8 mouse cellular contexts compared by ENCODE assay signal in the genomic region with DNA sequence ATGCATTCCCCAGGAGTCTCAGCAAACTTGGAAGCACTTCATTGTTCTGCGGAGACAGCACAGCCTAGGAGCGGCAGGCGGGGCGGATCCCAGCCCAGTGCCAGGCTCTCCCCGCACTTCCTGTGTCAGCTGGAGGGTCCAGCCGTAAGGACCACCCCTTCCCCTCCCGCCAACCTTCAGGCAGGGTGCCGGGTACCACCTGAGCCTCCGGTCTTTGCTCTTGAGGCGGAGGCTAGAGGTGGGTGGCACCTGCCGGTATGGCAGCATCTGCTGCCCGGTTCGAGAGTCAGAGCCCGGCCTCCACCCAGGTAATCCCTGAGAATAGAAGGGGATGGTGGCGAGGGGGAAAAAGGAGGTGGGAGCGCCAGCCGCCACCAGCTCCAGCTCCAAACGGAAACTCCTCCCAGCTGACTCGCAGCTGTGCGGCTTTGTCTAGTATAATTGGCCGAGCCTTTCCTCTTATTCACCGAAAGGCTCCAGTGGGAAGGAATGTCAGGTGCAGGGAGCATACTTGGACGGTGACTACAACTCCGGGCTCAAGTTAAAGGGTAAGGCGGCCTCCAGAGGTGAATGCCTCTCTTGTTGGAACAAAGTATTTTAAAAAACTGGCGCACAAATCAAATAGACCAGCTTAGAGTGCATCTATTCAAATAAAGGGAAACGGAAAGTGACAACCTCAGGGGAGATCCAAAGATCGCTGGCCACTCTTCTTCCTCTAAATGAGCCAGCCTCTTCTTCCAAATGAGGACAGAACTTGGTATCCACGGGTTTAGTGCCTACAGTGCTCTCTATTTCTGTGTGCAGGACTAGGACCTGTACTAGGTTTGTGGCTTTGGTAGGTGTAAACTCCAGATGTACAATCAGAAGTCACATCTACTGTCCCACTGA.
DNase-seq lines count a peak whose midpoint lies in the region; ATAC-seq lines count a peak whose summit lies in the region.

No protein-coding gene starts in this region.

- H3K27me3 ChIP-seq in hindbrain, embryonic 15.5 days: no peaks in the 10 kb centered on the region
- H3K27me3 ChIP-seq in megakaryocyte, embryonic 14.5 days (replicated peaks): peaks cover 3% of the 10 kb centered on the region

- H3K9ac ChIP-seq in hindbrain, embryonic 15.5 days: peak overlapping the region; percentile 76

- H3K9me3 ChIP-seq in hindbrain, embryonic 15.5 days: no peaks in the 10 kb centered on the region
- H3K9me3 ChIP-seq in megakaryocyte, embryonic 14.5 days: no peaks in the 10 kb centered on the region

- H3K36me3 ChIP-seq in hindbrain, embryonic 15.5 days: no peaks in the 10 kb centered on the region
- no peaks in the 10 kb centered on the region for H3K36me3 ChIP-seq in megakaryocyte, embryonic 14.5 days (replicated peaks; ENCODE audit: low read length)

- DNase-seq in T-cell, adult 2 months (ENCODE audit: low spot score): peak; percentile 8
- DNase-seq in cerebellum, postnatal 14 days: peak; percentile 62 to 67
- DNase-seq in frontal cortex, postnatal 25 days (ENCODE audit: low spot score in 2 of 2): peak; percentile 8 to 20
- peak; percentile 13 to 18 for DNase-seq in left cerebral cortex, adult 8-10 months (ENCODE audit: low spot score in 2 of 2)
- DNase-seq in right cerebral cortex, postnatal 10 days (ENCODE audit: low spot score in 2 of 2): peak; percentile 32 to 42
- no peak for DNase-seq in MN1 (ENCODE audit: low spot score)

- H3K4me2 ChIP-seq in hindbrain, embryonic 15.5 days: peak overlapping the region; percentile 74

- peak overlapping the region; percentile 92 for H3K27ac ChIP-seq in hindbrain, embryonic 15.5 days (replicated peaks)

- ATAC-seq in hindbrain, embryonic 15.5 days (ENCODE audit: low FRiP score, low read depth): peak; percentile 97

- WGBS in hindbrain, embryonic 15.5 days: under 1% methylated on average over 29 of the region's 29 CpGs

- H3K4me1 ChIP-seq in hindbrain, embryonic 15.5 days (replicated peaks): peaks cover 45% of the 10 kb centered on the region
- H3K4me1 ChIP-seq in megakaryocyte, embryonic 14.5 days: peaks cover 14% of the 10 kb centered on the region

- H3K4me3 ChIP-seq in hindbrain, embryonic 15.5 days: peak overlapping the region; percentile 64
- H3K4me3 ChIP-seq in megakaryocyte, embryonic 14.5 days (replicated peaks): peak overlapping the region; percentile 91
